Mouse (Mus musculus) E14TG2a.4 (cell line): Measurements from ENCODE around the gene Utp3.

Experiments
- CTCF ChIP-seq: conservative IDR thresholded peaks from 2 replicates; pipeline ENCODE4 v1.5.1; 2014; ENCODE audit warnings: low read length
- NANOG ChIP-seq: IDR thresholded peaks from 2 replicates; pipeline ENCODE4 v1.6.1; 2014; ENCODE audit warnings: borderline replicate concordance, low read length, mixed read lengths
- POU5F1 ChIP-seq: IDR thresholded peaks from 2 replicates; pipeline ENCODE4 v1.6.1; 2014; ENCODE audit warnings: low read length, borderline replicate concordance

- TF ChIP-seq NANOG, result no peak
- TF ChIP-seq POU5F1, result no peak
- TF ChIP-seq CTCF, result no peak
These were observed 21.5 kb downstream of the Utp3 start for GRCm38 (mm10) chr5:88575506-88576338.
